Mouse (Mus musculus): ENCODE results near the gene Ank2.

- no peak for TF ChIP-seq GATA1 (IDR thresholded peaks at IDR 0.05; ENCODE audit: low read length)
- TF ChIP-seq TAL1 (IDR thresholded peaks at IDR 0.05; ENCODE audit: low read length) = no peak
These were observed 103.9 kb downstream of the Ank2 start for GRCm38 (mm10) chr3:127395202-127395601.
